Mouse (Mus musculus) right cerebral cortex, postnatal 36 days (tissue): ENCODE measurements at regions not wholly inside any gene's neighbourhood (a gene's known extent, or its start where the extent isn't known, plus 50 kb on each side); places are given as distances from the start of the nearest gene placed in this dataset.
A peak's percentile ranks its signal among the peaks of the same experiment; 100 is the strongest.
"Not testable (repeated sequence)": the region's sequence is repeated elsewhere in the genome, so short reads cannot be mapped to it uniquely, and the experiment has no call there.

Source experiments
- DNase-seq, 2 experiments: peaks; one replicate each; pipeline ENCODE4 v3.0.0; 2022; ENCODE audit warnings: low spot score in 2 of 2, mixed read lengths in 1 of 2

DNA sequence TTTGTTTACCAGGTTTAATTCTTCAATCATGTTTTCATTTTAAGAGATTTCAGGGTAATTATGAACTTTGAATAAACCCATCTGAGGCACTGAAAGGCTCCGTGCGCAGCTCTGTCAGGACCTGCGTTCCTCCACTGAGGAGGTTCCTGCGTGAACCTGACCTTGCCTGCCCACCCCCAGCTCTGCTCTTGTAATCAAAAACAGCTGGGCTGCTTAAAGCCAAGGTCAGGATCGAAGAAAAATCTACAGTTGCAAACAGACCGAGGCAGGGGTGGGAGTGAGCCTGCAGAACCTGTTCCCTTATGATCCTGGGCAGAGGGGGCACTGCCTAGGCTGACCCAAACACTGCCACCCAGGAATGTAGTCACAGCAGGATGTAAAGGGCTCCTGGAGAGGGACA is 134.8 kb upstream of the Bcor start:
- DNase-seq: no peak

DNA sequence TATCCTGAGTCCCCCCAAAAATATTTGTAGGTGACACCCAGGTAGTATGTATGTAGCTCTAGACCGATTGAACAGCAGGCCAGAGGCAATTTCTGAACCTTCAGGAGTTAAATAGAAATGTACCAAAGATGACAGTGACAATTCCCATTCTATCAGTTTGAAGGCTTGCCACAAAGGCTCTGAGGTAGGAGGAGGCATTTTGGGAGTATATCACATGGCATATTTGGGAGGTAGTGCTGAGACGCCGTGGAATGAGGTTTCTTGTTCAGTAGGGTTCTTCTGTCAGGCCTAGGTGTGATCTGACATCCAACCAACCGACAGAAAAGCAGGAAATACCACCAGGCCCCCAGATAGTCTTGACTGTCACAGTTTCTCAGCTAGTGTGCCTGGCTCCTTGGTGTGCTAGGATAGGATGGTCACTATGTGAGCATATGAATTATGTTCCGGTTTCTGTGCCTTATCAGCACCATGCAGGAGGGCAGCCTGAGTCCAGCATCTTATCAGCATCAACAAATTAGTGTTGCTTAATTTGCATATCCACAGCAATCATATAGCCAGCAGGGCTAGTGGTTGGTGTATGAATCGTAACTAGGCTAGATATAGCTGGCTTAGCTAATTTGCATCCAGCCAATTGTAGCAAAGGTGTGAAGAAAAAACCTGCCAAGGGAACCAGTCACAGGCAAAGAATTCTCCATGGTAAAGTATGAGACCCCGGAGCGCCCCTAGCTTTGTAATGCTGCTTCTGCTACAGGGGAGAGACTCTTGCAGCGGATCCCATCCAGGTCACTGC is 136.3 kb upstream of the Bcor start:
- no peak for DNase-seq

DNA sequence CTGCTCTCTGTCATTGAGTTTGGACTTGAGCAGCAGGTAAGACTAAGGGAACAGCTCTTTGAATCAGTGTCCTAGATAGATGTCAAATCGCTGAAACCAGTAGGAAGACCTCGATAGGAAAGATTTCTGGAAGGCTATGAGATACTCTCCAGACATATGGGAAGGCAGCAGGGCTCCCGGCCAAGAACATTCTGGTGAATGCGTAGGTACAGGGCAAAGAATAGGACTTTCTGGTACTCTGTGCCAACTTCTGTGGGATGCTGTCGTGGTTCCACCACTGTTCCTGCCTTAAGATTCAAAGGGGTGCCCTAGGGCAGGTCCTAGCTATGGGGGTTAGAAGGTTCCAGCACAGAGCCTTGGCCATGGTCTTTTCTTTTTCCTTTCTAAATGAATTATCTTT is 138.5 kb upstream of the Bcor start:
- DNase-seq: peak in 1 of 2 experiments; percentile 48

DNA sequence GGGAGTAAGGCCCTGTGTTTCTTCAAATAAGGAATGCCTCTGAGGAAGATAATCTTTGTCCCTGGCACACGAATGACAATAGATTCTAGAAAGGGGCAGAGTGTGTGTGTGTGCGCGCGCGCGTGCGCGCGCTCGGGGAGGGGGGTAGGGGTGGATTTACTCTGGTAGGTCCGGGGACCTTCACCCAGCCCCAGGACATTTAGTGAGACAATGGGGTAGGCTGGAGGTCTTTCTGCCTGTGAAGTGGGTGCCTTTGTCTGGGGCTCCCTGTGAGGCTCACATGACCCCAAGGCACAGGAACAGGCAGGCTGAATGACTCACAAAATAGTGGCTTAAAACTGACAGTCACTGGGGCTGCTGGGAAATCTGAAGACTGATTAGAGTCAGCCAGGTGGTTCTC is 139.1 kb upstream of the Bcor start:
- no peak for DNase-seq

DNA sequence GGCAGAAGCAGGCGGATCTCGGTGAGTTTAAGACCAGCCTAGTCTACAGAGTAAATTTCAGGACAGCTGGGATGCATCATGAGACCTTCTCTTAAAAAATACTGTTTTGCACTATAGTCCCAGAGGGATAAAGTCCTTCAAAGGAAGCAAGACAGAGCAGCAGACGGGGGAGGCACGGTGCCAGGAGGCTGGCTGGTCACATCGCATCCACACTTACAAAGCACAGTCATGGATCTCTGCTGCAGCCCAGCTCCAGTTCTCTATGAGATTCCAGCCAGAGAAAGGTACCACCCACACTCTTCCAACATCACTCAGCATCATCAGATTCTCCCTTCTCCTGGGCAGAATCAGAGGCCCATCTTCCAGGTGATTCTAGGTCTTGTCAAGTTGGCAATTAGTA is 144.5 kb upstream of the Bcor start:
- peak in 1 of 2 experiments; percentile 17 for DNase-seq

DNA sequence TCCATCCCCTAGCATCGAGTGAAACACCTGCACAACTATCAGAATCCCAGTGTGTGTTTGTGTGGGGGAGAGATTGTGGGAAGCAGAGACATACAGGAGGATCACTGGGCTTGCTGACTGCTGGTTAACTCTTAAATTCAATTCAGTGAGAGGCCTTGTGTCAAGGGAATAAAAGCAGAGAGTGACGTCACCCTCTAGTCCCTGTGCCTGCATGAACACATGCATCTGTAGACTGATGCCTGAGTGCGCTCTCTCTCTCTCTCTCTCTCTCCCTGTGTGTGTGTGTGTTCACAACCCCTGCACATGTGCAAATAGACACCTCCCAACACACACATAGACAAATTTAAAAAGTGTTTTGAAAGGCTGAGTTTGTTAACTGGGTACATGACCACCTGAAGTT is 146.8 kb upstream of the Bcor start:
- DNase-seq: no peak

DNA sequence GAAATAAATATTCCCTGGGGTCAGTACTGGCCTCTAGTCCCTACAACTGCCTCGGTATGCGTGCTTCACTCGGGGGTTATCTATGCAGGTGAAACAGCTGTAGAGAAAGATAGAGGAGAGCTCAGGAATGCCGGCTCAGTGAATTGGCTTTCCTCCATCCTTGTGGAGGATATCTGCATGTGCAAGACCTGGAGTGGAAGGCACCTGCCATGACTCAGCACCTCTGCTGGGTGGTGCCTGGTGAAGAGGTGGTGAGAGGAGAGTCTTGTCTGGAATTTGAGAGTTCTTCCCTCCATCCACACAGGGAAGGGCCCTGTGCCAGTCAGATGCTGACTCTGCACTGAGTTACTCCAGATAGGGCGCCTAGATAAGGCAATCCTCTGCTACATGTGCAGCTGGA is 152.4 kb upstream of the Bcor start:
- no peak for DNase-seq

DNA sequence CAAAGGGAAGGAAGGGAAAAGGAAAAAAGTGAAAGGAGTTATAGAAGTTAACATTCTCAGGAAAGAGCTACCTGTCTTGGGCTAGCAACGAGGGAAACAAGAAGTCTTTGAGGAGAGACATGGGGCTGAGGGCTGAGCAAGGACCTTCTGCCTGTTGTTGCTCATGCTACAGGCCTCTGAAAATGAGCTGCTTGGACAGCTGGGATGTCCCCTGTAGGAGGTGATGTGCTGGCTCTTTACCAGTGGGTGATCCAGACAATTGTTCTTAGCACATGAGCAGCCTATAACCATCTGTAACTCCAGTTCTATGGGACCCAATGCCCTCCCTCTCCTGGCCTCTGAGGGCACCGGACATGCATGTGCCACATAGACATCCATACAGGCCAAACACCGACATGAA is 155.5 kb upstream of the Bcor start:
- DNase-seq: no peak

DNA sequence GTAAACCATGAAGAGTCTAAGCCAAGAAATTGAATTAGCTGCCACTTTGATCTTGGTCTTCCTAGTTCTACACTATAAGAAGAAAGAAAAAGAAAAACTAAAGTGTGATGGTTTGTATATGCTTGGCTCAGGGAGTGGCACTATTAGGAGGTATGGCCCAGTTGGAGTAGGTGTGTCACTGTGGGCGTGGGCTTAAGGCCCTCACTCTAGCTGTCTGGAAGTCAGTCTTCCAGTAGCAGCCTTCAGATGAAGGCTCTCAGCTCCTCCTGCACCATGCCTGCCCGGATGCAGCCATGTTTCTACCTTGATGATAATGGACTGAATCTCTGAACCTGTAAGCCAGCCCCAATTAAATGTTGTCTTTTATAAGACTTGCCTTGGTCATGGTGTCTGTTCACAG is 157.3 kb upstream of the Bcor start:
- DNase-seq: not testable (repeated sequence)

DNA sequence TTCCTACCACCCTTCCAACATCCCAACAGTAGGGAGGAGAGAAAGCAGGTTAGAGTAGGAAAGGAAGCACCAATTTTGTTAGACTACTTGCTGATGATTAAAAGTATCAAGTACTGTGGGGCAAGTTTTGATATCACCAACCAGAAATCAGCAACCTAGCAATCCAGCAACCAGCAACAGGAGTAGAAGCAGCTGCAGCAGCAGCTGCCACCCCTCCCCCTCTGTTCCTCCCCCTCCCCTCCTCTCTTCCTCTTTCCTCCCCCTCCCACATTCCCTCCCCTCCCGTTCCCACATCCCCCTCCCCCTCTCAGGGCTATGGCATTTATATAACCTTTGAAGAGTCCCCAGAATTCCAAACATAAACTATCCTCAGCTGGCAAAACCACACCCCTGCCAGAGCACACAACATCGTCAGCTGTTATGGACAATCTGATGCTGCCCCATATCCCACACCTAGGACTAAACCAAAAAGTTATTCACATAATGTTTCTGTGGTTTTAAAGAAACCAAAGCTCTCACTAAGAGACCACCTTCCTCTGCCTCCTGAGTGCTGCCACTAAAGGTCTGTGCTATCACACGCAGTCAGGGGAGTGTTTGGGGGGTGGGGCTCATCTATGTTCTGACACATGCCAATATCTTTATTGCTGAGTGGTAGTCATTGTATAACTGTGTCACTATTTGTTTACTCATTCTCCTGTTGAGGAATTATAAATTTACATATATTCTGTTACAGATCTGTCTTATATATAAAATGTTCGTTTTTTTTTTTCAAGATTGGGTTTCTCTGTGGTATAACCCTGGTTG is 158.9 kb upstream of the Bcor start:
- no peak for DNase-seq

DNA sequence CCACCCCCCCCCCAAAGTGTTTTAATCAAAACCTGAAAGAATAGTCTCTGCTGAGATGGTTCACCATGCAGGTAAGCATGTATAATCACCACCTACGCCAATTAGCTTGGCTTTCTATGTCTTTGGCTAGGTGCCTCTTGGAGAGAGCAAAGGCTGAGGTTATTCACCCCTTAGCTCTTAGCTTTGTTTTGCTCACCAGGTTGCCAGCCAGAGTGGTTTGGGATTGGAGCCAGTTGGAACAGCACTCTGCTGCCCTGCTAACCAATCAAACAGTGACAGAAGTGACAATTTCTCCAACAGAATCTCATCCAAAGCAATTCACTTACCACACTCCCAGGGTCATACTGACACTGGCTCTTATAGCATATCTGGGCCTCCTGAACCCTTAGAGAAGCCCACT is 162.3 kb upstream of the Bcor start:
- DNase-seq: no peak

DNA sequence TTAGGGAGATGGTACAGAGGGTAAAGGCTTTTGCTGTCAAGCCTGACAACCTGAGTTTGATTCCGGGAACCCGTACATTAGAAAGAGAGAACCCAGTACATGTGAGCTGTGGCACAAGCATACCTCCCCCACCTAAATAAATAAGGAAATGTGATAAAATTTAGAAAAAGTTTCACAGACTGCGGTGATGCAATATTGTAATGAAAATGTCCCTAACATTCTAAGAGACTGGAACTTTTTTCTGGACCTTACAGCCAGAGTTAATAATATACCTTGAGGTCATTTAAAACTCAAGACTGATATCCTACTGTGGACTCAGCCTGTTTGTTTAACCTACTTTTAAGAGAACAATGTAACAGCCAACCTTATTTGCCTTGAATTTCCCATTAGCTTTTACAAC is 163.1 kb upstream of the Bcor start:
- no peak for DNase-seq

DNA sequence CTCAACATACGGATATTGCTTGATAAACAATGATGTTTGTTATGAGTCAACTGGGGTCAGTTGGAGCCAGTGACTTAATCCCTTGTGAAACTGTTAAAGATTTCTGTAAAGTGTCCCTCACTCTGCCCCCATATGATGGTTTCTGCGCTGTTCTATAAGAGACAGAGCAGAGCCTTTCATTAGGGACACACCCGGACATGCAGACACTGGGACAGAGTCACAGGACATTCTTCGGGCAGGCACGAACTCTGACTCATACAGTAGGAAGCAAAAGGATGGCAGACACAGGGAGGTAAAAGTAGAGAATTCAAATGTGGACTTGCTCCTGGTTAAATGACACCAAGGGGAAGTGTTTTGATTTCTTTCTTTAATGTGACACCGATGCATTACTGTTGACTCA is 163.7 kb upstream of the Bcor start:
- no peak for DNase-seq

DNA sequence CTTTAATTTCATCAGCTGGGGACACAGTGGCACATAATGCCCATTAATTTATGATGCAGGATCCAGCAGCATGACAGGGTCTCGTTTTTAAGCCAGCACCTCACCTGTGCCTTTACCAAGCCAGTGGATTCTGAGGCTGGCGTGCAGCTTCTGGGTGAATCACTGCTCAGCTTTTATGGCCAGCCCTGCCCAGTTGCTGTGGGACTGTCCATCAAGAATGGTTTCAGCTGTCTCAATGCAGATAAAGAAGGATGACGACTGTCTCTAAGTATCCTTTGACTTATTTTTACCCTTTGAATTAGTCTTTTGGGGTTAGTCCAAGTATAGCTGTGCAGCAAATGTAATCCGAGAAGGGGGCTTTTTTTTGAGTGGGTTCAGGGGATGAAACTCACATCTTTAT is 167.3 kb upstream of the Bcor start:
- DNase-seq: no peak

DNA sequence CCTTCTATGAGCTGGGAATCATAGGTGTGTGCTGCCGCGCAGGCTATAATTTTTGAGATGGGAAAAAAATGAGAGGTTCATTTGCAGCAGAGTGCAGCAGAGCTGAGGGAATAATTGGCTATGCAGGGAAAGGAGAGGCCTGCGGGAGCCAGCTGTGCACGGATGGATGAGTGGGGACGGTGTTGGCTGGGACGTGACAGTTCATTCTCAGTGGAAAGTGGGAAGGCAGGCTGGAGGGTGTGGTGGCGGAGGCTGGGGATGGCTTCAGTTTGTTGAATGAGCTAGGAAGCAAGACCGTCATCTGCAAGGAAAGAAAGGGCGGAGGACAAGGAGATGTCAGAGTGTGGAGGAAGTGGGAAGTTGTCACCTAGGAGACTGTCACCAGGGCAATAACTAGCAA is 180.4 kb upstream of the Bcor start:
- peak; percentile 24 to 30 for DNase-seq

DNA sequence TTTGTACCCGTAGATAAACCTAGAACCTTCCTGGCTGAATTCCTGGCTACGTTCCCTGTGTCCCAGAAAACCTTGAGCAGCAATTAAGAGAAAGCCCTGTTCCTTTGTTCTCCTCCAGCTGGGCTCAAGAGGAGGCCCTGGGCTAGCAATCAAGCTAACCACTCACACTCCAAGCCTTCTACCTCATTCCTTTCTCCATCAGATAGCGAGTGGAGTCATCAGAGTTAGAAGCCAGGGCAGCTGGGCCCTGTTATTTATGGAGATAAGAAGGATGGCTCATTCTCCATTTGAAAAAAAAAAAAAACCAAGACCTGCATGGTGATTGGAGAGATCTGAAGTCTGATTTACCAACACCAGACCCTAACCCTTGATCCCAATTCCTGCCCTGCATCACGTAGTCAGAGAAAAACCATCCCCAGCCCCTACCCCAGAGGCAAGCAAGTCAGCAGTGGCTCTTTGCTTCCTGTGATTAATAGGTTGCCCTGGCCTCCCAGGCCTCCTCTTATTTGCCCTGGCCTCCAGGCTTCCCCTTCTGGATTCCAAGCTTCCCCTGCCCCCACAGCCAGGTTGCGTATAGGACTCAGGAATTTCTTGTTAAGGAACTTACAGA is 181.3 kb upstream of the Bcor start:
- DNase-seq: no peak

DNA sequence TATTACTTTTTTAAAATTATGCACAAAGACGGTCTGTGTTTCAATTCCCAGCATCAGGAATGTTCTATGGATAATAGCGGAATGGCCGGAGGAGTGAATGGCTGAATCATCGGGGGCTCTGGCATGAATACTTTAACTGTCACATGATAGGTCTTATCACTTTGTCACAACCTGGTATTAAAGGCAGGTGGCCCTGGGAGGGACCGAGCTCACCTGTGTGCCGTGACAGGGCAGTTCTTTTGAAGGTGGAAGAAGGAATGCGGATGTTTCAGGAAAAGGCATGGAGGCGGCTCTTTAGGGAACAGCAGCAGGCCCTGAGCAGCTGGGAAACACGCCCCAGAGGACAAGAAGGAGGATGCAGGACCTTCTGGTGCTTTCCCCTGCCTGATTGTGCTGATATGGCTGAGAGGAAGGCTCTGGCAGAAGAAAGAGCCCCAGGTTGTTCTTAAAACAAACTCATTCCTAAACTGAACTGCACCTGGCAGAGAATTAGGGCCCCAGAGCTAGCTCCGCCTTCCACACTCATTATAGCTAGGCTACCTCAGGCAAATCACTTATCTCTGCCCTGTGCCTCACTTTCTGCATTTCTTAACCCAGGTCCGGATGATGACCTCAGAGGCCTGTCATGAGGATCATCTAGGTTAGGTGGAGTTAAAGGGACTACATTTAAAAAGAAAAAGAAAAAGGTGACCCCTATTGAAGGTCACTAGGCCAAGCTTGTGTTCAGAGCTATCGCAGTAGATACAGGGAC is 184.8 kb upstream of the Bcor start:
- DNase-seq: no peak

DNA sequence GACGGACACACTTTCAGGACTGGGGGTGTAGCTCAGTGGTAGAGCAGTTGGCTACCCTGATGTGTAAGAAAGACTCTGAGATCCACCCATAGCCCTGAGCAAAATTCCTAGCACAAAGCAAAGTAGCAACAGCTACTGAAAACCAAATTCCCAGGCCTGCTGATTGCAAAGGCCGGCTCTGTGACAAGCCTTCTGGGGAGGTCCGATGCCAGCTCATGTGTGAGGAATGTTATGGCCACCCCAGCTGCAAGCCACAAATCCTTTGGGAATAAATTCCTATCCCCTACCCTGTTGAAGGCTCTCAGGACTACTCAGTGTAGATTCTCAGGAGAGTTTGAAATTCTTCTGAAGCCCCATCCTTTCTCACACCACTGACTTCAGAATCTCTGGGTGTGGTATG is 186.7 kb upstream of the Bcor start:
- DNase-seq: no peak

DNA sequence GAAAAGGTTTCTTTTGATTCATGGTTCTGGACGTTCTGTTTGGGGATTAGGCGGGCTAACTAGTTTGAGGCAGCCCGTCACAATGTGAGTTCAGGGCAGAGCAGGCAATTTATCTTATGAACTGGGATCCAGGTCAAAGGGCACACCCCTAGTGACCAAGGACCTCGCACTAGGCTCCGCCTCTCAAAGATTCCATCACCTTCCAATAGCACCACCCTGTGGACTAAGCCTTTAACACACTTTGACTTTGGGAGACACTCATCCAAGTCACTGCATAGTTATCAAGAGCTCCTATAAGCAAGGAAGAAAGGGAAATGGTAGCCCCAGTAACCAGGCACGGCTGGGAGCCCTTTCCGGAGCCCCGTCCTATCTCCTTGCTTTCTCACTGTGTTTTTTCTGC is 188.0 kb upstream of the Bcor start:
- DNase-seq: no peak

DNA sequence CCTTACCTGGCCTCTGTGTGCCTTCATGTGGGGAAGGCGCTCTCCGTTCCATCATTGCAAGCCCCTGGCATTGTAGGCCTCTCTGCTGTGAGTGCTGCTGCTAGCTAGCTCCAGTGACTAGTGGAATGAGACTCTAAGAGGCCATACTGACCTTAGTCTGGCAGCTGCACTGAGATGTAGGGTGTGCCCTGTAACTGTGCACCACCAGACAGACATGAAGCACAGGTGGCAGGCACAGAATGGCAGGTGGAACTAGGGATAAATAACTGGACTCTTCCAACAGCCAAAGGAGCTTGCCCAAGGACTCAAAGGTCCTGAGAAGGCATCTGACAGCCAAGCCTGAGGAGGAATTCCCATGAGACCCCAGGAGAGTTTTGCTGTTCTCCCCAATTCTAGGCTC is 194.7 kb upstream of the Bcor start:
- no peak for DNase-seq

DNA sequence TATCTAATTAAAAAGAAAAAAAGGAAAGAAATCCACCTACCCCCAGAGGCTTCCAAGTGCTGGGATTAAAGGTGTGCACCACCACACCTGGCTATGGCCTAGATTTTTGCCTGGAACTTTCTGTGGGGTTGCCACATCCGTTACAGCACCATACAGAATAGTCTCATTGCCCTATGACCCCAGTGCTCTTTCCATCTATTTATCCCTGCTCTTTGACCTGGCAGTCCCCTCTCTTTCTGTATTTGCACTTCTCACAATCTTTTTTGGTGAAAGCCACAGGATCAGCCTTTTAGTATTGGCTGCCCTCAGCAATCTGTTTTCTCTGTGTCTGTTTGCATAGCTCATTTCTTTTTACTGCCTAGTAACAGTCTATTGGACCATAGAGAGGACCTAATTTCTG is 197.9 kb upstream of the Bcor start:
- DNase-seq: no peak
